Mouse (Mus musculus): Measurements from ENCODE around the gene Kcng3. TPM values are rescaled to one million over a fixed set of nuclear protein-coding genes. Genes with fewer than 3 reads are reported as not detected.

The Kcng3 gene
- polyA plus RNA-seq, 1 experiment from 2014 or later: 0.06 TPM

- Histone ChIP-seq H3K4me3 (no peak overlapping the region), H3K36me3 (no peaks in the 10 kb centered on the region), H3K9me3 (no peaks in the 10 kb centered on the region), H3K4me1 (no peaks in the 10 kb centered on the region), H3K9ac (replicated peaks) (no peak overlapping the region), H3K27ac (replicated peaks) (no peak overlapping the region), H3K27me3 (no peaks in the 10 kb centered on the region), H3K4me2 (replicated peaks) (no peak overlapping the region)
- 80% methylated on average over 7 of the region's 7 CpGs for WGBS
- ATAC-seq (replicated peaks): no peak
These were observed 19.4 kb upstream of the Kcng3 start for GRCm38 (mm10) chr17:83650932-83651682.

GRCm38 (mm10) chr17:83649986-83650385, 18.3 kb upstream of the Kcng3 start:
- Histone ChIP-seq H3K9me3 (no peaks in the 10 kb centered on the region), H3K27ac (replicated peaks) (no peak overlapping the region), H3K4me2 (replicated peaks) (no peak overlapping the region), H3K4me3 (no peak overlapping the region), H3K27me3 (no peaks in the 10 kb centered on the region), H3K9ac (replicated peaks) (no peak overlapping the region), H3K4me1 (no peaks in the 10 kb centered on the region), H3K36me3 (no peaks in the 10 kb centered on the region)
- 86% methylated on average over 3 of the region's 3 CpGs for WGBS
- ATAC-seq (replicated peaks): no peak

- Histone ChIP-seq H3K27me3 (no peaks in the 10 kb centered on the region), H3K4me2 (replicated peaks) (no peak overlapping the region), H3K9ac (replicated peaks) (no peak overlapping the region), H3K9me3 (no peaks in the 10 kb centered on the region), H3K4me3 (no peak overlapping the region), H3K27ac (replicated peaks) (no peak overlapping the region), H3K36me3 (no peaks in the 10 kb centered on the region), H3K4me1 (no peaks in the 10 kb centered on the region)
- ATAC-seq (replicated peaks): no peak
- 90% methylated on average over 7 of the region's 7 CpGs for WGBS
These were observed 15.7 kb upstream of the Kcng3 start for GRCm38 (mm10) chr17:83647413-83647812.

- Histone ChIP-seq H3K27me3 (no peaks in the 10 kb centered on the region), H3K4me2 (replicated peaks) (no peak overlapping the region), H3K9me3 (no peaks in the 10 kb centered on the region), H3K9ac (replicated peaks) (no peak overlapping the region), H3K4me1 (no peaks in the 10 kb centered on the region), H3K4me3 (no peak overlapping the region), H3K27ac (replicated peaks) (no peak overlapping the region), H3K36me3 (no peaks in the 10 kb centered on the region)
- WGBS: 83% methylated on average over 8 of the region's 8 CpGs
- ATAC-seq (replicated peaks): no peak
These were observed 14.9 kb upstream of the Kcng3 start for GRCm38 (mm10) chr17:83646425-83647163.

- Histone ChIP-seq H3K9me3 (no peaks in the 10 kb centered on the region), H3K27ac (replicated peaks) (no peak overlapping the region), H3K9ac (replicated peaks) (no peak overlapping the region), H3K36me3 (no peaks in the 10 kb centered on the region), H3K27me3 (no peaks in the 10 kb centered on the region), H3K4me2 (replicated peaks) (no peak overlapping the region), H3K4me3 (no peak overlapping the region), H3K4me1 (no peaks in the 10 kb centered on the region)
- 59% methylated on average over 9 of the region's 9 CpGs for WGBS
- no peak for ATAC-seq (replicated peaks)
These were observed 13.6 kb upstream of the Kcng3 start for GRCm38 (mm10) chr17:83645226-83645808.

- H3K27ac ChIP-seq (replicated peaks): no peak overlapping the region
- peaks cover 26% of the 10 kb centered on the region; the same call in 1 of the 2 replicates for H3K27me3 ChIP-seq
- no peak overlapping the region for H3K4me3 ChIP-seq
- H3K4me1 ChIP-seq: peaks cover 10% of the 10 kb centered on the region
- WGBS: 78% methylated on average over 2 of the region's 2 CpGs
- H3K9me3 ChIP-seq: no peaks in the 10 kb centered on the region
- no peak overlapping the region for H3K9ac ChIP-seq (replicated peaks)
- ATAC-seq (replicated peaks): no peak
- no peaks in the 10 kb centered on the region for H3K36me3 ChIP-seq
- no peak overlapping the region for H3K4me2 ChIP-seq (replicated peaks)
These were observed 5.7 kb upstream of the Kcng3 start for GRCm38 (mm10) chr17:83637393-83637792.

- H3K4me3 ChIP-seq: no peak overlapping the region
- no peaks in the 10 kb centered on the region for H3K9me3 ChIP-seq
- peaks cover 34% of the 10 kb centered on the region for H3K27me3 ChIP-seq
- no peak overlapping the region for H3K27ac ChIP-seq (replicated peaks)
- WGBS: 84% methylated on average over 7 of the region's 7 CpGs
- peaks cover 18% of the 10 kb centered on the region for H3K4me1 ChIP-seq
- H3K9ac ChIP-seq (replicated peaks): no peak overlapping the region
- H3K36me3 ChIP-seq: no peaks in the 10 kb centered on the region
- ATAC-seq (replicated peaks): no peak
- H3K4me2 ChIP-seq (replicated peaks): no peak overlapping the region
These were observed 4.7 kb upstream of the Kcng3 start for GRCm38 (mm10) chr17:83636443-83636842.

- Histone ChIP-seq H3K4me3 (peak overlapping the region; percentile 56), H3K36me3 (no peaks in the 10 kb centered on the region), H3K27me3 (peaks cover 64% of the 10 kb centered on the region), H3K9ac (replicated peaks) (peak overlapping the region; percentile 39), H3K9me3 (no peaks in the 10 kb centered on the region), H3K27ac (replicated peaks) (no peak overlapping the region), H3K4me2 (replicated peaks) (peak overlapping the region; percentile 87), H3K4me1 (peaks cover 28% of the 10 kb centered on the region)
- WGBS: 2% methylated on average over 24 of the region's 24 CpGs
- ATAC-seq (replicated peaks): peak; percentile 51; the same call in 1 of the 2 replicates
These were observed 1.2 kb upstream of the Kcng3 start for GRCm38 (mm10) chr17:83632653-83633570.

- Histone ChIP-seq H3K4me1 (peaks cover 28% of the 10 kb centered on the region), H3K4me2 (replicated peaks) (peak overlapping the region; percentile 87), H3K4me3 (peak overlapping the region; percentile 56), H3K27ac (replicated peaks) (no peak overlapping the region), H3K9ac (replicated peaks) (peak overlapping the region; percentile 39), H3K36me3 (no peaks in the 10 kb centered on the region), H3K27me3 (peaks cover 67% of the 10 kb centered on the region), H3K9me3 (no peaks in the 10 kb centered on the region)
- 2% methylated on average over 108 of the region's 109 CpGs for WGBS
- peak; percentile 50 for ATAC-seq (replicated peaks)
These were observed 662 bp downstream of the Kcng3 start for GRCm38 (mm10) chr17:83630787-83631678.

GRCm38 (mm10) chr17:83613907-83614306, 17.8 kb downstream of the Kcng3 start:
- WGBS: 54% methylated on average over 11 of the region's 11 CpGs
- no peak for ATAC-seq (replicated peaks)
- H3K27ac ChIP-seq (replicated peaks): no peak overlapping the region
- no peak overlapping the region for H3K4me2 ChIP-seq (replicated peaks)
- H3K27me3 ChIP-seq: no peaks in the 10 kb centered on the region
- no peak overlapping the region for H3K4me3 ChIP-seq
- H3K4me1 ChIP-seq: no peaks in the 10 kb centered on the region
- no peaks in the 10 kb centered on the region for H3K9me3 ChIP-seq
- no peak overlapping the region for H3K9ac ChIP-seq (replicated peaks)
- no peaks in the 10 kb centered on the region for H3K36me3 ChIP-seq

GRCm38 (mm10) chr17:83609532-83609931, 22.2 kb downstream of the Kcng3 start:
- H3K9ac ChIP-seq (replicated peaks): no peak overlapping the region
- WGBS: 80% methylated on average over 4 of the region's 4 CpGs
- no peak overlapping the region for H3K4me3 ChIP-seq
- no peak for ATAC-seq (replicated peaks)
- H3K36me3 ChIP-seq: no peaks in the 10 kb centered on the region
- H3K27ac ChIP-seq (replicated peaks): no peak overlapping the region
- no peaks in the 10 kb centered on the region for H3K4me1 ChIP-seq
- H3K9me3 ChIP-seq: no peaks in the 10 kb centered on the region
- no peaks in the 10 kb centered on the region for H3K27me3 ChIP-seq
- no peak overlapping the region for H3K4me2 ChIP-seq (replicated peaks)

Data from forebrain, embryonic 15.5 days (tissue).